Mouse (Mus musculus): ENCODE results near the gene Slc17a2. TPM values are rescaled to one million over a fixed set of nuclear protein-coding genes. Genes with fewer than 3 reads are reported as not detected.

The Slc17a2 gene
- 0.26 and 0.56 TPM in 2 replicates for polyA plus RNA-seq (2014; fragmentation: Nextera tagmentation; extraction: Ambion mirVana)

- WGBS: 75% methylated on average over 15 of the region's 15 CpGs
- DNase-seq (ENCODE audit: low spot score) (no peak), ATAC-seq (replicated peaks; ENCODE audit: low FRiP score) (no peak)
- Histone ChIP-seq H3K4me3 (ENCODE audit: low read depth, low read length) (no peak within 1 kb of the TSS), H3K27ac (ENCODE audit: low read depth, low read length) (no peak within 1 kb of the TSS), H3K9ac (ENCODE audit: low read depth, low read length) (no peak within 1 kb of the TSS), H3K4me1 (replicated peaks; ENCODE audit: control insufficient read depth, insufficient read depth, low read length) (no peaks in the 10 kb centered on the region), H3K36me3 (ENCODE audit: control insufficient read depth, insufficient read depth, low read length) (no peaks in the 10 kb centered on the region), H3K9me3 (ENCODE audit: control insufficient read depth, low read length) (no peaks in the 10 kb centered on the region), H3K27me3 (replicated peaks; ENCODE audit: control insufficient read depth, insufficient read depth, low read length) (no peaks in the 10 kb centered on the region; the same call in 1 of the 2 replicates), H3K4me2 (no peak within 1 kb of the TSS)
These were observed at the start of gene Slc17a2 for GRCm38 (mm10) chr13:23806422-23807052. TSS of gene Slc17a2 (plus strand) at chr13:23806993.

- peak overlapping the region; percentile 75 for H3K9ac ChIP-seq (ENCODE audit: low read depth, low read length)
- H3K27ac ChIP-seq (ENCODE audit: low read depth, low read length): peak overlapping the region; percentile 99
- H3K4me3 ChIP-seq (ENCODE audit: low read depth, low read length): peak overlapping the region; percentile 45
- ATAC-seq (replicated peaks; ENCODE audit: low FRiP score): peak; percentile 10
- H3K9me3 ChIP-seq (ENCODE audit: control insufficient read depth, low read length): no peaks in the 10 kb centered on the region
- DNase-seq (ENCODE audit: low spot score): peak; percentile 76
- H3K36me3 ChIP-seq (ENCODE audit: control insufficient read depth, insufficient read depth, low read length): no peaks in the 10 kb centered on the region
- H3K4me1 ChIP-seq (replicated peaks; ENCODE audit: control insufficient read depth, insufficient read depth, low read length): peaks cover 22% of the 10 kb centered on the region; the same call in 1 of the 2 replicates
- WGBS: under 1% methylated on average over 17 of the region's 23 CpGs
- no peaks in the 10 kb centered on the region for H3K27me3 ChIP-seq (replicated peaks; ENCODE audit: control insufficient read depth, insufficient read depth, low read length)
- peak overlapping the region; percentile 72 for H3K4me2 ChIP-seq
These were observed 49.5 kb upstream of the Slc17a2 start for GRCm38 (mm10) chr13:23757211-23757773.

GRCm38 (mm10) chr13:23757921-23758320 lies 48.9 kb upstream of the Slc17a2 start:
- Histone ChIP-seq H3K27ac (ENCODE audit: low read depth, low read length) (peak overlapping the region; percentile 99), H3K27me3 (replicated peaks; ENCODE audit: control insufficient read depth, insufficient read depth, low read length) (no peaks in the 10 kb centered on the region), H3K4me3 (ENCODE audit: low read depth, low read length) (no peak overlapping the region), H3K9ac (ENCODE audit: low read depth, low read length) (peak overlapping the region; percentile 38), H3K36me3 (ENCODE audit: control insufficient read depth, insufficient read depth, low read length) (no peaks in the 10 kb centered on the region), H3K4me2 (peak overlapping the region; percentile 72), H3K9me3 (ENCODE audit: control insufficient read depth, low read length) (no peaks in the 10 kb centered on the region), H3K4me1 (replicated peaks; ENCODE audit: control insufficient read depth, insufficient read depth, low read length) (peaks cover 24% of the 10 kb centered on the region; the same call in 1 of the 2 replicates)
- no peak for ATAC-seq (replicated peaks; ENCODE audit: low FRiP score)
- DNase-seq (ENCODE audit: low spot score): no peak
- WGBS: 44% methylated on average over 3 of the region's 3 CpGs

- no peak overlapping the region for H3K4me3 ChIP-seq (ENCODE audit: low read depth, low read length)
- H3K4me1 ChIP-seq (replicated peaks; ENCODE audit: control insufficient read depth, insufficient read depth, low read length): peaks cover 36% of the 10 kb centered on the region
- DNase-seq (ENCODE audit: low spot score): no peak
- ATAC-seq (replicated peaks; ENCODE audit: low FRiP score): no peak
- H3K36me3 ChIP-seq (ENCODE audit: control insufficient read depth, insufficient read depth, low read length): no peaks in the 10 kb centered on the region
- H3K9me3 ChIP-seq (ENCODE audit: control insufficient read depth, low read length): no peaks in the 10 kb centered on the region
- peak overlapping the region; percentile 84; the same call in 1 of the 2 replicates for H3K4me2 ChIP-seq
- no peaks in the 10 kb centered on the region for H3K27me3 ChIP-seq (replicated peaks; ENCODE audit: control insufficient read depth, insufficient read depth, low read length)
- no peak overlapping the region for H3K9ac ChIP-seq (ENCODE audit: low read depth, low read length)
- WGBS: 81% methylated on average over 3 of the region's 3 CpGs
- peak overlapping the region; percentile 99 for H3K27ac ChIP-seq (ENCODE audit: low read depth, low read length)
These were observed 47.5 kb upstream of the Slc17a2 start for GRCm38 (mm10) chr13:23759251-23759771.

GRCm38 (mm10) chr13:23759916-23760239 lies 46.9 kb upstream of the Slc17a2 start:
- H3K4me1 ChIP-seq (replicated peaks; ENCODE audit: control insufficient read depth, insufficient read depth, low read length): peaks cover 42% of the 10 kb centered on the region
- H3K9me3 ChIP-seq (ENCODE audit: control insufficient read depth, low read length): no peaks in the 10 kb centered on the region
- H3K9ac ChIP-seq (ENCODE audit: low read depth, low read length): peak overlapping the region; percentile 87
- H3K36me3 ChIP-seq (ENCODE audit: control insufficient read depth, insufficient read depth, low read length): no peaks in the 10 kb centered on the region
- peak overlapping the region; percentile 99 for H3K27ac ChIP-seq (ENCODE audit: low read depth, low read length)
- WGBS: 64% methylated on average over 1 of the region's 1 CpGs
- no peak for ATAC-seq (replicated peaks; ENCODE audit: low FRiP score)
- peak overlapping the region; percentile 84 for H3K4me2 ChIP-seq
- H3K27me3 ChIP-seq (replicated peaks; ENCODE audit: control insufficient read depth, insufficient read depth, low read length): no peaks in the 10 kb centered on the region
- peak; percentile 60 for DNase-seq (ENCODE audit: low spot score)
- H3K4me3 ChIP-seq (ENCODE audit: low read depth, low read length): peak overlapping the region; percentile 53; the same call in 1 of the 2 replicates

- H3K27ac ChIP-seq (ENCODE audit: low read depth, low read length): peak overlapping the region; percentile 99
- DNase-seq (ENCODE audit: low spot score) (no peak), ATAC-seq (replicated peaks; ENCODE audit: low FRiP score) (no peak; the same call in 1 of the 2 replicates)
These were observed 46.4 kb upstream of the Slc17a2 start for GRCm38 (mm10) chr13:23760240-23760971.

GRCm38 (mm10) chr13:23760972-23761864 lies 45.6 kb upstream of the Slc17a2 start, which contains the start of gene Hist1h4a:
TSS of gene Hist1h4a (minus strand) at chr13:23761230.
- peak within 1 kb of the TSS; percentile 53 for H3K4me3 ChIP-seq (ENCODE audit: low read depth, low read length)
- peaks cover 40% of the 10 kb centered on the region for H3K4me1 ChIP-seq (replicated peaks; ENCODE audit: control insufficient read depth, insufficient read depth, low read length)
- ATAC-seq (replicated peaks; ENCODE audit: low FRiP score) (peak; percentile 65), DNase-seq (ENCODE audit: low spot score) (peak; percentile 100)
- peak within 1 kb of the TSS; percentile 84 for H3K4me2 ChIP-seq
- 0% methylated on average over 65 of the region's 72 CpGs for WGBS
- H3K36me3 ChIP-seq (ENCODE audit: control insufficient read depth, insufficient read depth, low read length): no peaks in the 10 kb centered on the region
- H3K9ac ChIP-seq (ENCODE audit: low read depth, low read length): peak within 1 kb of the TSS; percentile 87
- no peaks in the 10 kb centered on the region for H3K27me3 ChIP-seq (replicated peaks; ENCODE audit: control insufficient read depth, insufficient read depth, low read length)
- H3K9me3 ChIP-seq (ENCODE audit: control insufficient read depth, low read length): no peaks in the 10 kb centered on the region
- peak within 1 kb of the TSS; percentile 99 for H3K27ac ChIP-seq (ENCODE audit: low read depth, low read length)

More at GRCm38 (mm10) chr13:23760240-23760971, 46.4 kb upstream of the Slc17a2 start:
- Histone ChIP-seq H3K4me3 (ENCODE audit: low read depth, low read length) (peak overlapping the region; percentile 53), H3K9me3 (ENCODE audit: control insufficient read depth, low read length) (no peaks in the 10 kb centered on the region), H3K36me3 (ENCODE audit: control insufficient read depth, insufficient read depth, low read length) (no peaks in the 10 kb centered on the region), H3K9ac (ENCODE audit: low read depth, low read length) (peak overlapping the region; percentile 87), H3K4me1 (replicated peaks; ENCODE audit: control insufficient read depth, insufficient read depth, low read length) (peaks cover 43% of the 10 kb centered on the region), H3K27me3 (replicated peaks; ENCODE audit: control insufficient read depth, insufficient read depth, low read length) (no peaks in the 10 kb centered on the region), H3K4me2 (peak overlapping the region; percentile 84)
- 1% methylated on average over 20 of the region's 27 CpGs for WGBS
